Mouse (Mus musculus) heart, postnatal 25 days (tissue): ENCODE measurements around the gene Sec14l1. TPM values are rescaled to one million over a fixed set of nuclear protein-coding genes. Genes with fewer than 3 reads are reported as not detected.
A peak's percentile ranks its signal among the peaks of the same experiment; 100 is the strongest.

ENCODE experiments used
- DNase-seq: peaks from one replicate; pipeline ENCODE4 v3.0.0; 2022; ENCODE audit warnings: low spot score
- intact Hi-C: fragments of 180-260 bp; cut with DNase I; formaldehyde crosslinking; loops from one replicate; pipeline ENCODE4 v1.15.1; 2025
- total RNA-seq, 2 experiments: library from RNA; stranded (reverse); gene quantifications; 2 replicates each; pipeline ENCODE4 v1.2.3; 2021

The Sec14l1 gene
- total RNA-seq, 2 experiments from 2014 or later, result 71.7 to 74.1 TPM

DNA sequence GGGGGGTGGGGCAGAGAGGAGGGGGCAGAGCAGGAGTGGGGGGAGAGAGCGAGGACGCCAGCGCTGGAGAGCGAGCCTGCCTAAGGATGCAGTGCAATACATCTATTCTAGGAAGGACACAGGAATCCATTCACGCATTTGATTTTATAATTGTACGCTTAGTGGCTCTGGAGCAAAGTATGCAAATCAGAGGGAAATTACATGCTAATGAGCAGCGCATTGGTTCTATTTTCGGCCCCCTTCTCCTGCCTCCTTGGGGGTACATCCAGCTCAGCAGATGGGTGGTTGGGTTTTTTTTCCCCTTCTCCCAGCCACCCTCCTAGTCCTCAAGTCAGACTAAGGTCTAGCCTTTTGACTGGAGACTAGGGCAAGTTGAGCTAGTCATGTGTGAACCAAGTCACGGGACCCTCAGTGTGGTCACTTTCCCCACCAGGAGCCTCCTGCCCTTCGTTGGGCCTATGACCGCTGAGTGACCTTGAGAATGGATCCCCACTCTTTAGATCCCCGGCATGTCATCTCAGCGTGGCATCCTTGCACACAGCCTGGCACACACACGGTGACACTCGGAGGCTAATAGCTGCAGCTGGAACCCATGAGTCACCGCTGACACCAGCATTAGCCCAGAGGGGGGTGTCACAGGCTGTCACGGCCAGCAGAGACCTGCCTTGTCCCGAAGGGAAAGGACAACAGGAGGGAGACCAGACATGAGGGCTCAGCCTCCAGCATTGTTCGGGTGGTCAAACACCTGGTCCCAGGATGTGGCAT lies 55.0 kb downstream of the Sec14l1 start:
- DNase-seq, result no peak
- intact Hi-C loops, result loop anchor here (10.0 kb wide), 1 partner anchor 285 kb away; no protein-coding TSS in a partner anchor

GRCm38 (mm10) chr11:117174098-117174892 lies 59.3 kb downstream of the Sec14l1 start:
- no peak for DNase-seq

DNA sequence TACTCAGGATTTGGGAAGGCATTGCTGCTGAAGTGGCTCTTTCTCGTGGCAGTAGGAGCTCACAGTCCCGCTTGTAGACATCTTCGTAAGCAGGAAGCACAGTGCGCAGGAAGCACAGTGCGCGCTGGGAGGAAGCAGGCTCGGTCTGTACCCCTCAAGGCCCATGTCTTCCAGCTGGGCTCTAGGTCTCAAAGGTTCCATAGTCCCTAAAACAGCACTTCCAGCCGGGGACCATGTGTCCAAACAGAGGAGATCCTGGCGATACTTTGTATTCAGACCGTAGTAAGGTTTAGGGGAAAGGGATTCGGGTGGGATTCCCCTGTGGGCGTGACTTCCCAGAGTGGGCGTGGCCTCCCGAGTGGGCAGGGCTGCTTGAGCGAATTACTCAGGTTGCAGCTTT lies 60.0 kb downstream of the Sec14l1 start:
- DNase-seq, result no peak
- intact Hi-C loops, result loop anchor here (5.0 to 10.0 kb wide), 3 partner anchors 33 to 290 kb away; partner anchors contain the start of gene Mgat5b

More at GRCm38 (mm10) chr11:117174098-117174892, 59.3 kb downstream of the Sec14l1 start:
- intact Hi-C loops, result loop anchor here (10.0 kb wide), 1 partner anchor 289 kb away; no protein-coding TSS in a partner anchor

DNA sequence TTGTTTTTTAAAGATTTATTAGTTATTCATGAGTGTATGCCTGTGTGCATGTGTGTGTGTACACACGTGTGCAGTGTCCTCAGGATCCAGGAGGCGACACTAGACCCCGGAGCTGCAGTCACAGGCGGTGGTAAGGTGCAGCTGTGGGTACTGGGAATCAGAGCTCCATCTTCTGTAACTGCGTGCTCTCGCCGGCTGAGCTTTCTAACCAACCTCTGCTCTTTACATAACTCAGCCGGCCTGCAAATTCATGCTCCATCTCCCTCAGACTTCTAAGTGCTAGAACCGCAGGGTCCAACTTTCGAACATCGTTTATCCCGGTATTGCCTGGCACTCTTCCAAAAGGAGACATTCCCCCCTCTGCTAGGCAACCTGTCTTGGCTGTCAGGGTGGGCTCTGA lies 60.5 kb downstream of the Sec14l1 start:
- intact Hi-C loops, result loop anchor here (5.0 to 10.0 kb wide), 3 partner anchors 33 to 291 kb away; partner anchors contain the start of gene Mgat5b
- no peak for DNase-seq

DNA sequence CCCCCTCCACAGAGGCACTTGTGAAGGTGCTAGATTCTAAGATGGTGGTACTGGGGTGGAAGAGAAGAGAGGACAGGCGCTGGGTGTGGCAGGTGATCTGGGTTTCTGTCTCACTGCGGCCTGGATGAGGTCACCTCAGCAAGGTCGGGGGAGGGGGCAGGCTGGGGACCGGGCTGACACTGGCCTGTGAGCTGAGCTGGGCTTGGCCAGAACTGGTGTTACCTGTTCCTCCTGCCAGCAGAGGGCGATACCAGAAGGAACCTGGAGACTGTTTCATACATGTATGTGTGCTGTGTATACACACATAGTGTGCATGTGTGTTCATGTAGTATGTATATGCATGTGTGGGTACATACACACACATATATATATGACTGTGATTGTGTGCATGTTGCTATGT lies 61.3 kb downstream of the Sec14l1 start:
- DNase-seq, result no peak
- intact Hi-C loops, result loop anchor here (2.0 to 10.0 kb wide), 4 partner anchors 34 to 292 kb away; partner anchors contain the start of gene Mgat5b

- intact Hi-C loops, result loop anchor here (1.0 to 10.0 kb wide), 5 partner anchors 35 to 292 kb away; partner anchors contain the start of gene Mgat5b
- DNase-seq, result no peak
Measured at GRCm38 (mm10) chr11:117176900-117177299, 61.9 kb downstream of the Sec14l1 start.

GRCm38 (mm10) chr11:117177303-117177979 lies 62.5 kb downstream of the Sec14l1 start:
- intact Hi-C loops, result loop anchor here (1.0 to 10.0 kb wide), 5 partner anchors 35 to 293 kb away; partner anchors contain the start of gene Mgat5b
- DNase-seq, result peak; percentile 78

DNA sequence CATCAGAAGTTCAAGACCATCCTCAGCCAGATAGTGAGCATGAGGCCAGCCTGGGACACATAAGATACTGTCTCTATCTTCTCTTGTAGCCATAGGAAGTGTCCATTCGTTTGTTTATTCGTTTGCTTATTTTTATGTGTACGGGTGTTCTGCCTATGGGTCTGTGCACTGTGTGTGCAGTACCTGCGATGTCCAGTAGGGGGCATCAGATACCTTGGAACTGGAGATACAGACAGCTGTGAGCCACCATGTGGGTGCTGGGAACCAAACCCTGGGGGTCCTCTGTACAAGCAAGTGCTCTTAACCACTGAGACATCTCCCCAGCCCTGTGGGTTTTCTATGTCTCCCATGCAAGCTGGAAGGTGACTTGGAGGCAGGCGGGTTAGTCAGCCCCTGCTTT lies 64.9 kb downstream of the Sec14l1 start:
- intact Hi-C loops, result loop anchor here (2.0 to 10.0 kb wide), 4 partner anchors 38 to 295 kb away; partner anchors contain the start of gene Mgat5b
- no peak for DNase-seq

- intact Hi-C loops, result no loop called here
- DNase-seq, result no peak
Measured at GRCm38 (mm10) chr11:117182808-117183207, 67.8 kb downstream of the Sec14l1 start.

- intact Hi-C loops, result no loop called here
- DNase-seq, result no peak
Measured at GRCm38 (mm10) chr11:117183299-117183698, 68.3 kb downstream of the Sec14l1 start.

DNA sequence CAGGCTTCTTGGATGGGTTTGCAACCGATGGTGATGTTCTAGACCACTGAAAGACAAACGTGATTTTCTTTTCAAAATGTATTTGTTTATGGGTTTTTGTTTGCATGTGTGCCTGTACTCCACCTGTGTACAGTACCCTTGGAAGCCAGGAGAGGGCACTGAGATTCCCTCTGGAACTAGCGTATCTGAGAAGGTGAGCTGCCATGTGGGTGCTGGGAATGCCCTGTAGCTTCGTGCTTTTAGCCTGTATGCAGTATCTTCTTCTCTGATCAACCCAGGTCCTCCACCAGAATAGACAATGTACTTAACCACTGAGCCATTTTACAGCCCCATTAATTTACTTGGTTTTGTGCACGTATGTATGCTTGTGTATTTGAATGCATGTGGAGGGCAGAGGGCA lies 68.9 kb downstream of the Sec14l1 start:
- no peak for DNase-seq
- intact Hi-C loops, result no loop called here

DNA sequence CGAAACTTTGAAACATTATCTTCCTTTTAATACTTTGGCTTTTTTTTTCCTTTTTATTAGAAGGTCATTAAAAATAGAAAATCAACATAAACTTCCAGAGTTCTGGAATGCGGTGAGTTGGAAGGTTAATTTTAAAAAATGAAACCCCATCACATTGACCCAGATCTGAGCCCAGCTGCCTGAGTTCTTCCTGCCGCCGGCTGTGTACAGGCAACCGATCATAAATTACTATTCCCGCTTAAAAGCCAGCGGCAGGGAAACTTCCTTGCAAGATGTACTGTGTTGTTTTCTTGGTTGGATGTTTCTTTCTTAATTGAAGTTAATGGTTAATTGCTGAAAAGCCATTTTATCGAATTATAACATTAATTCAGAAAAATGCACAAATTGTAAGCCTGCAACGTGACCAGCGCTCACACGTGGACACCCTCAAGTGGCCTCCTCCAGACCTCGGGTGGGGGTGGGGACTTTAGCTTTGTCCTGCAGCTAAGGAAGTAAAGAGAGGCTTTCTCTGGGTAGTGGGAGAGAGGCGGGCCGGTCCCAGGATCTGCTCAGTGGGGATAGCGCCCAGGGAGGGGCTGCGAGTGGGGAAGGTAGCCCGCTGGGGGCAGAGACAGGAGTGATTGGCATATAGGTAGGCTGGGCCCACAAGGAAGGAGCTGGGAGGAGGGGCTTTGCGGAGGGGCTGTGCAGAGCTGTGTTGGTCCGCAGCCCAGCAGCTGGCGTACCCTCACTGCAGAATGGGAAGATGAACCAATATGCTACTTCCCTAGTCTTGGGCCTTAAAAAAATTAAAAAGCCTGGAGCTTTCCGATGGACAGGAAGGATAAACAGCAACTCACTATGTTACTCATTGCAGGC lies 70.3 kb downstream of the Sec14l1 start:
- intact Hi-C loops, result no loop called here
- DNase-seq, result no peak

DNA sequence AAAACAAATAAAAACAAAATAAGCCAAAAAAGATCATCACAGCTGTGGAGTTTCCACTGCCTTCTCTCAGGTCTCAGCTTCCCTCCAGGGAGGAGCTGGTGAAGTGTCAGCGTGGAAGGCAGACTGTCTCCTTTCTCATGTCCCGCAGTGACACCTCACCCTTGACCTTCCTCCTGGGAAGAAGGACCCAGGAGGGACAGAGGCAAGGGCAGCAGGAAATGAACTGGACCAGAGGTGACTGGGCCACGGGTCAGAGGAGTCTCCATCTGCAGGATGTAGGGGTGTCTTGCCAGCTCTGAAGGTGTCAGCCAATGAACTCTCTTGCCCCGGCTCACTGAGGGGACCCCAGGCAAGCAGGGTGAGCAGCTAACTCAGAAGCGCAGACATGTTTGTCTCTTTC lies 76.6 kb downstream of the Sec14l1 start:
- DNase-seq, result no peak
- intact Hi-C loops, result no loop called here

DNA sequence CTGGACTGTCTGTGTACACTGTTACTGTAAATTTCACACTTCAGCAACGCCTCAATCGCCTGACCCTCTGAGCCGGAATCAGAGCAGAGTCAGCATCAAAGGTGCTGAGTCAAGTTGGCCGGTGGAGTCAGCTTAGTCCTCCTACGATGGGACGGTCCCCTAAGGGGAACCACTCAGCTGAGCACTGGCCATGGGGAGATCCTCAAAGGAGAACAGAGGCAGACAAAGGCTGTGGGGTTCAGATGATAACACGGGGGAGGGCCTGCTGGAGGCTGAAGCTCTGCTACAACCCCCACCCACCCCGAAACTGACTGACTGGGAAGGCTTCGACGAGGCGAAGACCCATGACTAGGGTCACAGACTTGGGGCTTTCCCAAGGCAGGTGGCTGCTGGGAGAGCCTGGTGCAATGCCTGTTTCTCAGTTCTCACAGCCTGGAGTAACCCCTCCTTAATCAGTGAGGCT lies 79.5 kb downstream of the Sec14l1 start:
- intact Hi-C loops, result no loop called here
- no peak for DNase-seq

DNA sequence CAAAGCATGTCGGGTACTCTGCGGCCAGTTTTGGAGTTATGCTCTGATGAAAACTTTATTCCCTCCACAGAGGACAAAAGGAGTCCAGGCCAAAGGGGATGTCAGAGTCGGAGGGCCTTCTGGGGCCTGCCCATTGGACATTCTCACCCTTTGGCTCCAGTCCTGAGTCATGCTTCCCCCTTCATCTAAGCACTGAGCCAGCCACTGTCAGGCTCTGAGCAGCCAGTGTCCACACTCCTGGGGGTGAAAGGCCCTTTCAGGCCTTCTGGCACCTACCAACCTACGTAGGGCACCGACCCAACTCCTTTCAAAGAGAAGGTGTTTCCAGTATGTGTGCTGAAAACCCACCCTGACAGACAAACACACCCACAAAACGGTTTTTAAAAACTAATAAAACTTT lies 80.6 kb downstream of the Sec14l1 start:
- intact Hi-C loops, result no loop called here
- no peak for DNase-seq

- intact Hi-C loops, result no loop called here
- no peak for DNase-seq
Measured at GRCm38 (mm10) chr11:117196681-117197080, 81.7 kb downstream of the Sec14l1 start.

GRCm38 (mm10) chr11:117198122-117198521 lies 83.2 kb downstream of the Sec14l1 start:
- intact Hi-C loops, result no loop called here
- DNase-seq, result no peak

- intact Hi-C loops, result loop anchor here (10.0 kb wide), 1 partner anchor 255 kb away; no protein-coding TSS in a partner anchor
- no peak for DNase-seq
Measured at GRCm38 (mm10) chr11:117199282-117200175, 84.6 kb downstream of the Sec14l1 start, which contains the start of gene Sept9. Gene Sept9, plus strand, starts transcription at chr11:117199661.
